Mouse (Mus musculus) gastrocnemius, postnatal 4 days (tissue): ENCODE results near the gene Msmo1. TPM values are rescaled to one million over a fixed set of nuclear protein-coding genes. Genes with fewer than 3 reads are reported as not detected.

ENCODE experiments used
- DNase-seq, 2 experiments: peaks; one replicate each; pipeline ENCODE4 v3.0.0; 2021 to 2022; ENCODE audit warnings: low spot score in 2 of 2, mixed read lengths in 2 of 2
- long read RNA-seq, 2 experiments: library from polyadenylated mRNA; stranded (forward); transcript quantifications; one replicate each; pipeline ENCODE4 v2.0.0; 2021
- total RNA-seq, 2 experiments: library from RNA; stranded (reverse); gene quantifications; 2 replicates each; pipeline ENCODE4 v1.2.3; 2021

The Msmo1 gene
- total RNA-seq: 10 to 100 TPM; 21.2 to 27.4 TPM
- long read RNA-seq, experiment 1, transcript Msmo1-201 (6 exons, 2,044 nt): major isoform, 51 of 60 reads
- long read RNA-seq, experiment 1, partial matches to known transcripts: 3 of 60 reads
- long read RNA-seq, experiment 1, other reads (novel, unspliced or antisense): 6 of 60 reads
- long read RNA-seq, experiment 2, transcript Msmo1-201 (6 exons, 2,044 nt): major isoform, 26 of 31 reads
- long read RNA-seq, experiment 2, partial matches to known transcripts: 2 of 31 reads
- long read RNA-seq, experiment 2, other reads (novel, unspliced or antisense): 3 of 31 reads

DNA sequence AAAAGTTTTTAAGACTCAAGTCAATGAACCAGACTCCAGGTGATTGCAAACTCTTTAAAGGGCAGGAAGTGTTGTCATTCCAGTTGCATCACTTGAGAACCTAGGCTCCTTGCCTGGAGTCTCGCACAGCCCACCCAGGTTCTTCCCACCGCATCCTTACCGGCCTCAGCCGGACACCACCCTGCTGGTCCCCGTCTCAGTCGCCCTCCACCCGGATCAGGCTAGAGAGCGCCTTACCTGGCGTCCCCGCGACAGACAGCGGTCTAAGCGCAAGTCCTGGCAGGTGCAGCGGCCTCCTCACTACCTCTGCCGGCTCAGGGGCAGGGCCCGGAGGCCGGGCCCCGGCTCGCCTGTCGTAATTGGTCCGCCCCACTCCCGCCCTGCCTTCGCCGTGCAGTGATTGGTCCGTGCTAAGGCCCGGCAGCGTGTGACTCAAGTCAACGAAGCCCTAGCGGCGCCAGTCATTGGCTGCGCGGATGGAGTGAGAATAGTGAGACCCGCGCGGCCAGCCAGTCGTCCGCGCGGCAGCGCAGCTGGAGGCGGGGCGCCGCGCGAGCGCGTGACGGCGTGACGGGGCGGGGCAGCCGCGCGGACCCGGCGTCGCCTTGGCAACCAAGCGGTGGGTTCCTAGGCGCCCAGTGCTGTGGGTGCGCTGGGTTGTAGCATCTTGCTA is at the start of gene Msmo1:
Gene Msmo1 (minus strand): TSS at position 522 of the 673 bp plus-strand sequence.
- DNase-seq: peak; percentile 86 to 96

DNA sequence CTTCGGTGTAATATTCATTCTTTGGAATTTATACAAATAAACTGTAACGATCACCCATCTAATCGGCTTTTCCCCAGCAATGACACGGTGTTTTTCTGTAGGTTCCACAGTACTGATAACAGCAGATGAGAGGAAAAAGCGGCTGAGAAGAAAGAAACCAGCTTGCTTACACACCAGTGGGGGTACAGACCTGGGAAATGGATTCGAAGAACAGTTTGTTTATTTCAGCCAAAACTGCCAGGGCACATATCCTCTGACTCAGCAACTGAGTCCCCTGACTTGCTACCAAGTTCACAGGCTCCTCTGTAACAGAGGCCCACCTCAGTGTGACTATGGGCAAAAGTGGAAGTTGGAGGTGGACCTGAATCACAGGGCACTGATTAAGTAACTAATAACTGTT is 48.4 kb upstream of the Msmo1 start:
- DNase-seq: no peak

DNA sequence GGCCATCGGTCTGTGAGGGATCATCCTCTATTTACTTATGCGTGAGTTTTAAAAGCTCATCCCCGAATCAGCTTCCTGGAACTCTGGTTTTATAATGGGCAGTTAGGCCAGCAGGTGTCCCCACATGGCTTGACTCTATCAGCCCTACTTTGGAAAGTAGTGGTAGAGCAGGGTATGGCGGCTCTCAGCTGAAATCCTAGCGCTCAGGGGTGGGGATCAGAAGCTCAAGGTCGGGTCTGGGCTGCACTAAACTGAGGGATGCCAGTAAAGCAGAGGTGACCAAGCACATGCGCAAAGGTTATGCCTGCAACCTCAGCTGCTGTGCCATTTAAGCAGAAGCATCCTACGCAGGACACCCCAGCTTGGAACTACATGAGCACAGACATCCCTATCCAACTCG is 44.3 kb upstream of the Msmo1 start:
- no peak for DNase-seq

DNA sequence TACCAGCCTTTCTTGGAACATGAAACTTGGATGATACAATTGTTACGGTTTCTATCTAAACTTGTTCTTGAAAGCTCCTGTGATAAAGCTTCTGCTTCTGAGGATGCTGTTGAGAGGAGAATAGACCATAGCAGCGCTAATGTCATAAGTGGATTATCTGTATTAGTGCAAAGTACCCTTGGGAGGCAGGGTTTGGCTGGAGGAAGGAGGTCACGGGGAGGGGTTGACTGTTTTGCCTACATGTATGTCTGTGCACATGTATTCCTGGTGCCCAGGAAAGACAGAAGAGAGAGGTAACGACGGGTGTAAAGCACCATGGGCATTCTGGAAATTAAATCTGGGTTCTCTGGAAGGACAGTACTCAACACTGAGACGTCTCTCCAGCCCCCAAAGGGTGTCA is 40.5 kb upstream of the Msmo1 start:
- no peak for DNase-seq

DNA sequence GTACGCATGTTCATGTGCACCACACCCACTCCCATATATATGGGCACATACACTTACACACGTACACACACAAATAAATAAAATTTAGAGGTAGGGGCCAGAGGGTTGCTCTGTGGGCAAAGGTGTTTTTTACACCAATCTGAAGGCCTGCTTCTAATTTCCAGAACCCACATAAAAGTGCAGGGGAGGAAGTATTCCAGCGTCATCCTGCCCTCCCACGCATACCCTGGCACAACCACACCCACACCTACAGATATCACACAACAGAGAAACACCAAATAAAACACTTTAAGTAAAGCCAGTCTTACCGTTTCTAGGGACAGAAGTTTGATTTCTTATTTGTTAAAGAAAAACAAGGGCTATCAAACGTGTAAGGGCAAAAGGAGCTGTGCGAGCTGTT is 37.2 kb upstream of the Msmo1 start:
- no peak for DNase-seq

DNA sequence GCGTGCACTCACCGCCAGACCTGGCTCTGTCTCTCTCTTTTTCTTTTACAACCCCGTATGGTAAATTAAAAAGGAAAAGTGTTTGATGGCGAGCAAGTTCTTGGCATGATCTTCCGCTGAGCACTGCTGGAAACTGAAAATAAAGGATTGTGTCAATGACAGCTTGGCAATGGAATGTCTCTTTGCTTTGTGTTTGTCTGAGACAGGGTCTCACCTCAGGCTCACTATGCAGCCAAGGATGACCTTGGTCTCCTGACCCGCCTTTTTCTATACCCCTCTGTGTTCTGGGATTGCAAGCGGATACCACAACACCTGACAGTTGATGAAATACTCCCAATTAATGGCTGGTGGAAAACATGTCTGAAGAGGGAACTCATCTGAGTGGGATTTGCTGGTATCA is 36.0 kb upstream of the Msmo1 start:
- no peak for DNase-seq

DNA sequence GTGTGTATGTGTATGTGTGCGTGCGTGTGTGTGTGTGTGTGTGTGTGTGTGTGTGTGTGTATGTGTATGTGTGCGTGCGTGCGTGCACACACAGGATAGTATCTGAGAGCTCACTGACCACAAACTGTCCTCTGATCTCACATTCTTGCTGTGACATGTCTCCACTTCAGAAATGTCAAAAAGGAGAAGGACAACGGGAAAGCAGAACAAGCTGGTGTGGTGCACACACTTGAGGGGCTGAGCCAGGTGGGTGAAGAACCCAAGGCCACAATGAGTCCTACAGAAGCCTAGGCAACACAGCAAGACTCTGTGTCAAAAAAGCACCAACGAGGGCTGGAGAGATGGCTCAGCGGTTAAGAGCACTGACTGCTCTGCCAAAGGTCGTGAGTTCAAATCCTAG is 35.1 kb upstream of the Msmo1 start:
- DNase-seq: no peak

DNA sequence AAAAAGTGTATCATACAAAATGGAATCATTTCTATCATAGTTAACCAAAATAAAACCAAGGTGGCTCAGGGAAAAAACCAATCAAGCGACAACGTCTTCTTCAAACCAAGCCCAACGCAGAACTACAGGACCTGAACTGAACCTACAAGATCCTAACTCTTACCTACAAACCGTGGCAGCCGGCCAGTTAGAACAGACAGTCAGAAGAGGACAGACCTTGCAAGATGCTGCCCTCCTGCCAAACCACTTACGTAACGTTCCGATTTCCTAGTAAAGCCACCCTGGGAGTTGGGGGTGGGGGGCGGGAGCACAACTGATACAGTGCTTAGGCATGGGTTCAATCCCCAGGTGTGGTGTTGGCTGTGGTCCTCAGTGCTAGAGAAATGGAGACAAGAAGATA is 33.5 kb upstream of the Msmo1 start:
- DNase-seq: no peak

DNA sequence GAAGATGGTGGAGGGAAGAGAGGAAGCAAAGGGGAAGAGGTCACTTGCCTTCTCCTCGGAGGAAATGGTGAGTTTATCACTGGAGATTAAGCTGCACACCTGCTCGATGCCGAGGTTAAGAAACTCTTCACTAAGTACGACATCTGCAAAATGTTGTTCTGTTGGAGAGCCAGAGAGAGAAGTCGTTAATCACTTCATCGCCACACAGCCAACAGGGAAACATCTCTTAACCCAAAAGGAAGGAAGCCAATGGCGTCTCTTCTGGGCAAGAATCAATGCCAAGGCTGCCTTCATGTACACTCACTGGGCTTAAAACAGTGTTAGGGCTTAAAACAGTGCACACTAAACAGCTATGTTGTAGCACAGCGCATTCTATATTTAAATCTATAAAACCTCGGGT is 30.5 kb upstream of the Msmo1 start:
- no peak for DNase-seq

DNA sequence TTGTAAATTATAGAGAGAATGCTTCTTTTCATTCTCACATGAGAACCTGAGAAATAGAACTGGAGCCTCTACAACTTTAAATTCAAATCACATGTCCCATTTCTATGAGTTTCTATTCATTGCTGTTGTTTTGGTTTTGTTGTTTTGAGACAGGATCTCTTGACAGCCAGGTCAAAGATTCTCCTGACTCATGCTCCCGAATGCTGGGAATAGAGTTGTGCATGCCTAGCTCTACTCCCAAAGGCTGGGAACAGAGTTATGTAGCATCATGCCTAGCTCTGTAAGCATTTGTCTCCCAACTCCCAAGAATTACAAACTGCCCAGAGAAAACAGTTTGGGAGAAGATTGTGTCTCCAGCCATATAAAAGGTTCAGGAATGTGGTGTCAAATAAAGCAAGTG is 29.2 kb upstream of the Msmo1 start:
- no peak for DNase-seq

DNA sequence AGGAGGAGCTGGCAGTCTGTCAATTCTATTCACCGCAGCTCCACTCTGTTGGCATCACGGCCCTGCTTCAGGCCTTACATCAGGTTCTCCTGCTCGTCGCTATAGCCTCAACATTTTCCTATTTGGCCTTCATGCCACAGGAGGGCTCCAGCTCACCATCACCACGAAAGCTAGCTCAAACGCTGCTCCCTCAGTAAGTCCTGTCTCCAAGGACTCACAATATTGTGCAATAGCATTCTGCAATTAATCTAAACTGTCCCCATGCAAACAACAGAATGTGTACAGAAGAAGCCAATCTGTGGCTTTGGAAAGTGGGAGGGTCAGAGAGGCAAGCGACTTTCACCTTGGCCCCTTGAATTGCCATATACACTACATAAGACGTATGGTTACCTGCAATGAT is 27.8 kb upstream of the Msmo1 start:
- DNase-seq: no peak

DNA sequence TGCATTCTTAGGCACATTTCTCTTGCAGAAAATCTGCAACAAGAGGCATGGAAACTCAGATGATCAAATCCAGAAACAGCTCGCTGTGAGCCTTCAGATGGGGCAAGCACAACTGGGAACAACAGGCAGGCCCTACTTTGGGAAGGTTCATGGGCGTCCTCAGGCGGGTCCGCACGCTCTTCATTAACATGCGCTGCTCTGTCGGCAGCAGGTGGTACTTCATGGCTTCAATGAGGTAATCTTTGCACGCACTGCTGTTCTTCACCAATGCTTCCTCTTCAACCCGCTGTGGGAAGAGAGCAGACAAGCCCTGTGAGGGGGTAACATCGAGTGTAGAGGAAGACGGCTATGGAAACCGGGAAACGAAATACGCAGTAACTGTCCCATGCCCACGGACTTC is 24.4 kb upstream of the Msmo1 start:
- DNase-seq: no peak

DNA sequence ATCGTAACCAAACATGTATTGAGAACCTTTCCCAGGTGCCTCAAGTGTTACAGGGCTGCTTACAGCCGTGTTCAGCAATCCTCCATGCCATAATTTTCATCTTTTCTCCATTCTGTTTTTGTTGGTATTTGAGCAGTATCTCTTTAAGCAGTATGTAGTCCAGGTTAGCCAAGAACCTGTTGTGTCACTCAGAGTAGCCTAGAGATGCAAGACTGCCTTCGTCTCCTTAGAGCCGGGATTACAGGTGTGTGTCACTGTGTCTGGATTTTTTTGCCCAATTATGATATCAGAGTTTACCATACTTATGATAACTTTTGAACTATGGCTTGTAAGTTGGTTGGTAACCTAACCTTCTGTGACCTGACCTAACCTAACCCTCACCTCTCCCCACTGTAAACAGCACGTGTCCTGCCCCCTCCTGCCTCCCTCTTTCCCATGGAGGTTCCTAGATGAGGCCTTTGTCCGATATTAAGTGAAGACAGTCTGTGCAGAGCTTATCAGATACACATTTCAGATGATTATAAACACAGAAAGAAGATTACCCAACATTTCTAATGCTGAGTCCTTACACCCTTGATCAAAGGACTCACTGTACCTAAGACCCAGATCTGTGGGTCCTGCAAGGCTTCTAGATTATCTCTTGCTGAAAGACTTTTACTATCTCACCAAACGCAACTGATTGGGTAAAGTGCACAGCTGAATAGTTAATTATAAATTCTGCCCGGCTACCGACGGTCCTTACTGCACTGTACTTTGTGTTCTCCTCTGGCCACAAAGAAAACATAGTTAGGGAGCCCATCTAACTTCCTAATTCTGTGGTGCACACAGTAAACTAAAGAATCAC is 12.8 kb upstream of the Msmo1 start:
- DNase-seq: no peak

DNA sequence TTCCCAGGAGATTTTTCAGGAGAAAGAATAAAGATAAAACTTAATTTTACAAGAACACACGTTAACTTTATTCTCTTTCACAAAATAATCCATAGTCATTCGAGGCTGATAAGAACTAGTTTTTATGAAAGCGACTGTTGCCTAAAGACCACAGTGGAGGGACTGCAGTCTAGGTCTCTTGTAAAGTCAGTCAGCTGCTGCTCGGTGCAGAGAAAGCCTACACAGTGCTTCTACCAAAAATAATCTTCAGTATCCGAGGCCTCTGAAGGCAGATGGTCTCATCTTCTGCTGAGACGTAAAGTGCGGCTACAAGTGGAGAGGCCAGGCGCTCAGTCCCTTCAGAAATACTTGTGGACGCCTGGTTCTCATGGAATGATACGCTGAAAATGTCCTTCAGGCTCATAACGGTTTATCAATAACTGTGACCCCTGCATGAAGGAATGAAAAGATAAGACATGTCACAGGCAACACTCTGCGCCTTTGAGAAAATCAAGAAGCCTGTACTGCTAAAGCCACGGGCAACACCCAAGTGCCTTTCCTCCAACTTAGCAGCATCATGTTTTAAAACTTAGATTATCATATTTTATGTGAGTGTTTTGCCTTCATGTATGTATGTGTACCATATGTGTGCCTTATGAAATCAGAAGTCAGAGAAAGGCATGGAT is 7.1 kb upstream of the Msmo1 start:
- no peak for DNase-seq

DNA sequence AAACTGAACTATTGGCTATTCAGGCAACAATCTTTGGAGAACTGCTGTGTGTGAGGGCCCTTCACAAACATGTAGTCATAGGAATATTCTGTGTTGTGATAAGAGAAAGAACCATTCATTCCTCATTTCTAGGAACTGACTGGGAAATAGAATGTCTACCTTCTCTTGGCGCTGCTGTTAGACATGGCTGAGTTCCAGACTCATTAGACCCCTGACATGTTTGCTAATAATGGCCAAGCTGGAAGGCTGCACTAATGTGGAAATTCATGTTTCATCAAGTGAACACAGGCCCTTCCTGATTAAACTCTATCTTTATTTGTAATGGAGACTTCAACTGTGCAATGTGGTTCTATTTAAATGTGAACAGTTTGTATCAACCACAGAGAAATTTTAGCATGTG is 5.3 kb upstream of the Msmo1 start:
- DNase-seq: no peak

DNA sequence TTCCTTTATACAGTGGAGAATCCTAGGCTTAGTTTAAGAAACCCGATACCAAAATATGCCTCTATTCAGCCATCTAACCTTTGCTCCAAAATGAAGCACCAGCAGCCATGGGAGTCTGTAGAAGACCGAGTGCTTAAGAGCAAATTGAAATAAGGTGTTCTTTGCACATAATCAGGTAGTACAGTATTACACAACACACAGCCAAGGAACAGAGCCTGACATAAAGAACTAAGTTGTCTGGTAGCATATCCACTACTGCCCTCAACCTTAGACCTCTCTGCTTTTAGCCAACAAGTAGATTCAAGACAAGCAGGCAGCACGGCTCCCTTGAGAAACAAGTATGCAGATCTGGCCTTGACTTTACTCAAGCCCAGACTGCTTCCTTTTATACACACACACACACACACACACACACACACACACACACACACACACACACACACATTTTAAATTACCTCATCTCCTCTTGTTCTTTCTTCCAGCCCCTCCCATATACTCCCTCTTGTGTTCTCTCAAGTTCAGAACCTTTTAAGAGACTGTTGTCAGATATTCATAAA is 3.3 kb upstream of the Msmo1 start:
- no peak for DNase-seq

DNA sequence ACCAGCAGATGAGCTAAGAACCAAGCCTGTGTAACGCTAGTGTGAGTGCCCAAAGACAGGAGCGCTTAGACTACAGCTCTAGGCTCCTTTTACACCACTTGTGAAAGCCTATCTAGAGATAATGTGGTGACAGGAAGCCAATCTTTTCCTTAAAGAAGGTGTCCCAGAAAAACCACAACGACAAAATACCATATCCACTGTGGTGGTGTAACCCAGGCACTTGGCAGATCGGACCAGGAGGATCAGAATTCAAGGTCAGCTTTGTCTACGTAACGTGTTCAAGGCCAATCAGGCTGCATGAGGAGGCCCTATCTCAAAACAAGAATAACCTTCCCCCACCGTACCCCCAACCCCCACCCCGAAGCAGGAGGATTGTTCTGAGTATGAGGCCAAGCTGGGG is 1.6 kb upstream of the Msmo1 start:
- no peak for DNase-seq

DNA sequence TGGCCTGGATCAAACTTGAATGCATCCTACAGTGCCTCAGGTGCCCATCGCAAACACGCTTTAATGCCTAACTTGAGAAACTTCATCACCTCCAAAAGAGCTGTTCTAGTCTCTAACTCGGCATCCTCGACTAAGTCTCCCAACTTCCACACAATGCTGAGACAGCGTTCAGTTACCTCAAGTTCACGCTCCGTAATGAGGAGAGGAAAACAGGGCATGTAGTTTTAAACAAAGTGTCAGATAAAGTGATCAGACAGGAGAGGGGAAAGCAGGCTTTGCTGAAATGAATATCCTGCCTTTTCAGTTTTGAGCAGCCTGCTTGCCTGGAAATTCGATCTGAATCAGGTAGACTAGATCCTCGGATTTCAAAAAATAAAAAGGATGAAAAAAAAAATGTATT is 996 bp downstream of the Msmo1 start:
- no peak for DNase-seq

DNA sequence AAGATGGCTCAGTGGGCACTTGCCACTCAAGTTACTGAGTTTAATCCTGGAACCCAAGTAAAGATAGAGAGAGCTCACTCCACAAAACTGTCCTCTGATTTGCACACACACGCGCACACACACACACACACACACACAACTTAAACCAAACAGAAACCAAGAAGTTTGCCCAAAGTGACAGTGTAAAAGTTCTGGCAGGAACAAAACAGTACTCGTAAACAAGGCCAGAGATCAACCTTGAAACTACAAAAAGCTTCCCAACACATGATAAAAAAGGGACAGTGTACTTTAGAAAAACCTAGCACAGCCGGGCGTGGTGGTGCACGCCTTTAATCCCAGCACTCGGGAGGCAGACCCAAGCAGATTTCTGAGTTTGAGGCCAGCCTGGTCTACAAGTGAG is 5.4 kb downstream of the Msmo1 start:
- DNase-seq: no peak

DNA sequence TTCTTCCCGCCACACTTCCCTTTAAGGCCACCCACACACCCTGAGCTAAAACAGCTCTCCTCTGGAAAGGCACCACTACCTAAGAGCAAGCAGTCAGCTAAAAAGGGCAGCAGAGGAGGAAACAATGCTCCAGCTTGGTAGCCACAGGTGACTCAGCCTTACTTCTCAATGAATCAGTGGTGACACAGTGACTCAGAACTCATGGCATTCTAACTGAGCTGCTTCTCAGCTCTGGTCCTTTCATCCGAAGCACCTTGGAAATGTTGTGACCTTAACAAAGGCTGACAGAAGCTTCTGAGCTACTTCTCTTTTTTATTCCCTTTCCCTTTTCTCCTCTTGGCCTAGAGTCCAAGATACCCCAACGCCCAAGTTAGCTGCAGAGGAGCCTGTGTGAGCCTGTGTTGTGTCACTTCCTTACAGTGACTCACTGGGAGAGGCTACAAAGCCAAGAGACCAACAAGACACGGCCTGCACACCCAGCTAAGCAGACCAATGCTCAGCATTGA is 7.3 kb downstream of the Msmo1 start:
- DNase-seq: no peak

DNA sequence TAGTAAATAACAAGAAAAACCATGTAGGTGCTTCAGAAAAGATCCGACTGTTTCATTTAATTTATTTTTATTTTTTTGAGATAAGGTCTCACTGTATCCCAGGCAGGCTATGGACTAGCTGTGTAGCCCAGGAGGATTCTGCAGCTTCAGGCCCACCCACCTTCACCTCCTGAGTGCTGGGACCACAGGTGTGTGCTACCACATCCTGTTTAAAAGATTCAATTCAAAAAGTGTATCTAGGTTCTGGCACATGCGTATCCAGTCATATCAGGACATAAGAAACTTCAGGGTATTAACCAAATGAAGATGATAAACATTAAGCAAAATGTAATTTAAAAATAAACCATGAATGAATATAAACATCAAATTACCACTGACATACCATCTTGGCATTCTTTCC is 10.4 kb downstream of the Msmo1 start:
- DNase-seq: no peak
